18 mouse cellular contexts compared by ENCODE assay signal in the genomic region with DNA sequence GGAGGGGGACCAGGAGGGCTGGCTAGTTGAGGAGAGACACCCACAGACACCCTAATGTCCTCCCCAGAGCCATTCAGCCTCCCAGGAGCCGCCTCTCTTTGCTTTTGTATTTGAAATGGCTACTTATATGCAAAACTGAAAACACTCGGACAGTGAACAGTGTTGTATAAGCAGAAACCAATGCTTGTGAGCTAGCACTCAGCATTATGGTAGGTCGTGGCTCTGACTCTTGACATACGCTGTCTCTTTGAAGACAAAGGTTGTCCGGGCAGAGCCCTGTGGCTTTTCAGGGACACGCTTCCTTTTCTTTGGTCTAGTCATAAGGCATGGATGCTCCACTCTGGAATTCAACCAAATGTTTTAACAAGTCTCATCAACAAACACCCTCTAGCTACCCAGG.
A peak's percentile ranks its signal among the peaks of the same experiment; 100 is the strongest.
DNase-seq lines count a peak whose midpoint lies in the region; ATAC-seq and TF ChIP-seq lines count a peak whose summit lies in the region.
"Had no signal": no experiment of that assay in that cellular context is flagged by ENCODE, and none has a peak within 500 bp of the region (broad histone marks: within the 10 kb centered on the region; RNA-seq: fewer than 3 reads in every experiment).

No protein-coding gene starts in this region.

- WGBS in forebrain, embryonic 13.5 days = 21% methylated on average over 6 of the region's 6 CpGs
- 33% methylated on average over 6 of the region's 6 CpGs for WGBS in forebrain, embryonic 14.5 days
- WGBS in hindbrain, embryonic 13.5 days = 32% methylated on average over 6 of the region's 6 CpGs
- WGBS in hindbrain, embryonic 16.5 days = 32% methylated on average over 6 of the region's 6 CpGs
- WGBS in embryonic facial prominence, embryonic 10.5 days = 25% methylated on average over 6 of the region's 6 CpGs

- peaks cover 60% of the 10 kb centered on the region for H3K4me1 ChIP-seq in forebrain, embryonic 13.5 days
- peaks cover 35% of the 10 kb centered on the region for H3K4me1 ChIP-seq in forebrain, embryonic 14.5 days (ENCODE audit: control insufficient read depth, insufficient read depth, low read length)
- H3K4me1 ChIP-seq in hindbrain, embryonic 13.5 days (replicated peaks) = peaks cover 41% of the 10 kb centered on the region
- H3K4me1 ChIP-seq in hindbrain, embryonic 16.5 days (ENCODE audit: control insufficient read depth, insufficient read depth, low read depth, low read length) = peaks cover 14% of the 10 kb centered on the region
- H3K4me1 ChIP-seq in E14TG2a.4 (replicated peaks; ENCODE audit: low read depth, low read length) = peaks cover 64% of the 10 kb centered on the region
- peaks cover 60% of the 10 kb centered on the region for H3K4me1 ChIP-seq in embryonic facial prominence, embryonic 10.5 days
- H3K4me1 ChIP-seq: liver, embryonic 13.5 days had no signal

- no peaks in the 10 kb centered on the region for H3K9me3 ChIP-seq in forebrain, embryonic 13.5 days (replicated peaks)
- no peaks in the 10 kb centered on the region for H3K9me3 ChIP-seq in forebrain, embryonic 14.5 days (replicated peaks; ENCODE audit: control insufficient read depth, low read length)
- no peaks in the 10 kb centered on the region for H3K9me3 ChIP-seq in hindbrain, embryonic 13.5 days
- no peaks in the 10 kb centered on the region for H3K9me3 ChIP-seq in hindbrain, embryonic 16.5 days (ENCODE audit: control insufficient read depth, low read length)
- no peaks in the 10 kb centered on the region for H3K9me3 ChIP-seq in E14TG2a.4 (ENCODE audit: low read length)
- H3K9me3 ChIP-seq in embryonic facial prominence, embryonic 10.5 days = no peaks in the 10 kb centered on the region
- H3K9me3 ChIP-seq: hindbrain, embryonic 15.5 days; limb, embryonic 13.5 days; liver, embryonic 13.5 days; lung, embryonic 15.5 days had no signal

- H3K9ac ChIP-seq in forebrain, embryonic 13.5 days = no peak overlapping the region
- H3K9ac ChIP-seq in forebrain, embryonic 14.5 days (ENCODE audit: low read length) = no peak overlapping the region
- H3K9ac ChIP-seq in hindbrain, embryonic 13.5 days = no peak overlapping the region
- H3K9ac ChIP-seq in hindbrain, embryonic 16.5 days (ENCODE audit: low read depth, low read length) = no peak overlapping the region
- H3K9ac ChIP-seq: hindbrain, embryonic 15.5 days; limb, embryonic 13.5 days; liver, embryonic 13.5 days; lung, embryonic 15.5 days had no signal

- no peak for ATAC-seq in forebrain, embryonic 13.5 days
- no peak for ATAC-seq in forebrain, embryonic 14.5 days
- no peak for ATAC-seq in hindbrain, embryonic 13.5 days (ENCODE audit: low FRiP score)
- ATAC-seq in hindbrain, embryonic 16.5 days = no peak
- ATAC-seq: intestine, postnatal 0 days had no signal

- intact Hi-C loops in left cerebral cortex, postnatal 4 days (cut with DNase I) = no loop called here

- H3K4me3 ChIP-seq in forebrain, embryonic 13.5 days = no peak overlapping the region
- no peak overlapping the region for H3K4me3 ChIP-seq in forebrain, embryonic 14.5 days (ENCODE audit: low read depth, low read length)
- no peak overlapping the region for H3K4me3 ChIP-seq in hindbrain, embryonic 13.5 days
- H3K4me3 ChIP-seq in hindbrain, embryonic 16.5 days (ENCODE audit: low read length) = no peak overlapping the region
- H3K4me3 ChIP-seq in E14TG2a.4 (replicated peaks; ENCODE audit: low read length) = peak overlapping the region; percentile 29
- peak overlapping the region; percentile 25; the same call in 1 of the 2 replicates for H3K4me3 ChIP-seq in embryonic facial prominence, embryonic 10.5 days
- H3K4me3 ChIP-seq: hindbrain, embryonic 15.5 days; limb, embryonic 13.5 days; liver, embryonic 13.5 days; lung, embryonic 15.5 days had no signal

- no peak overlapping the region for H3K27ac ChIP-seq in forebrain, embryonic 13.5 days
- no peak overlapping the region for H3K27ac ChIP-seq in forebrain, embryonic 14.5 days (ENCODE audit: low read depth, low read length)
- 0 out of 2 replicates have a peak overlapping the region, but pooled peaks have one; percentile 18 for H3K27ac ChIP-seq in hindbrain, embryonic 13.5 days
- no peak overlapping the region for H3K27ac ChIP-seq in hindbrain, embryonic 16.5 days (ENCODE audit: low read depth, low read length)
- peak overlapping the region; percentile 61 for H3K27ac ChIP-seq in embryonic facial prominence, embryonic 10.5 days (replicated peaks)
- H3K27ac ChIP-seq: hindbrain, embryonic 15.5 days; kidney, postnatal 0 days; limb, embryonic 13.5 days; liver, embryonic 13.5 days; lung, embryonic 15.5 days had no signal

- no peaks in the 10 kb centered on the region for H3K36me3 ChIP-seq in forebrain, embryonic 13.5 days (ENCODE audit: poor library complexity, severe bottlenecking)
- H3K36me3 ChIP-seq in forebrain, embryonic 14.5 days (ENCODE audit: control insufficient read depth, insufficient read depth, low read length) = no peaks in the 10 kb centered on the region
- no peaks in the 10 kb centered on the region for H3K36me3 ChIP-seq in hindbrain, embryonic 13.5 days
- H3K36me3 ChIP-seq in hindbrain, embryonic 16.5 days (ENCODE audit: control insufficient read depth, insufficient read depth, low read length) = no peaks in the 10 kb centered on the region
- no peaks in the 10 kb centered on the region for H3K36me3 ChIP-seq in E14TG2a.4 (ENCODE audit: insufficient read depth, low read length)
- no peaks in the 10 kb centered on the region for H3K36me3 ChIP-seq in embryonic facial prominence, embryonic 10.5 days (replicated peaks)
- H3K36me3 ChIP-seq: hindbrain, embryonic 15.5 days; limb, embryonic 13.5 days; liver, embryonic 13.5 days; lung, embryonic 15.5 days had no signal

- 0 out of 2 replicates have a peak overlapping the region, but pooled peaks have one; percentile 10 for H3K4me2 ChIP-seq in forebrain, embryonic 13.5 days
- H3K4me2 ChIP-seq in forebrain, embryonic 14.5 days (ENCODE audit: low read length) = no peak overlapping the region
- no peak overlapping the region for H3K4me2 ChIP-seq in hindbrain, embryonic 13.5 days
- H3K4me2 ChIP-seq in hindbrain, embryonic 16.5 days (ENCODE audit: low read length) = no peak overlapping the region
- H3K4me2 ChIP-seq: hindbrain, embryonic 15.5 days; liver, embryonic 13.5 days; lung, embryonic 15.5 days had no signal

- TF ChIP-seq CTCF in E14TG2a.4 (conservative IDR thresholded peaks at IDR 0.05; ENCODE audit: low read length) = no peak

- no peak for DNase-seq in forebrain, embryonic 14.5 days (ENCODE audit: low spot score)
- no peak for DNase-seq in embryonic facial prominence, embryonic 10.5 days (ENCODE audit: low spot score)
- no peak for DNase-seq in left cerebral cortex, postnatal 4 days
- DNase-seq: adrenal gland, adult 8-10 months; cerebellum, adult 8-10 months; liver, embryonic 13.5 days; lung, postnatal 4 days; right cerebral cortex, adult 18-20 months; thymus, postnatal 14 days had no signal

- H3K27me3 ChIP-seq in forebrain, embryonic 13.5 days = no peaks in the 10 kb centered on the region
- no peaks in the 10 kb centered on the region for H3K27me3 ChIP-seq in forebrain, embryonic 14.5 days (replicated peaks; ENCODE audit: control insufficient read depth, insufficient read depth, low read length)
- H3K27me3 ChIP-seq in hindbrain, embryonic 13.5 days = 0 out of 2 replicates have a peak, but pooled peaks cover 2% of the 10 kb centered on the region
- H3K27me3 ChIP-seq in hindbrain, embryonic 16.5 days (replicated peaks; ENCODE audit: control insufficient read depth, insufficient read depth, low read length) = 0 out of 2 replicates have a peak, but pooled peaks cover 2% of the 10 kb centered on the region
- H3K27me3 ChIP-seq in E14TG2a.4 (ENCODE audit: insufficient read depth, low read length) = peaks cover 38% of the 10 kb centered on the region
- H3K27me3 ChIP-seq in embryonic facial prominence, embryonic 10.5 days (replicated peaks; ENCODE audit: low read depth, poor library complexity, severe bottlenecking) = peaks cover 47% of the 10 kb centered on the region
- H3K27me3 ChIP-seq: hindbrain, embryonic 15.5 days; lung, embryonic 15.5 days had no signal

Comparison
In these comparisons a context has a peak if more than half of its experiments do, and no peak if none do; other contexts are left out.
1. H3K27ac ChIP-seq: peak in hindbrain, embryonic 13.5 days (single experiment) and embryonic facial prominence, embryonic 10.5 days (single experiment); none in forebrain, embryonic 13.5 days (single experiment), forebrain, embryonic 14.5 days (single experiment) and hindbrain, embryonic 16.5 days (single experiment).
2. H3K4me3 ChIP-seq: peak in E14TG2a.4 (single experiment) and embryonic facial prominence, embryonic 10.5 days (single experiment); none in forebrain, embryonic 13.5 days (single experiment), forebrain, embryonic 14.5 days (single experiment), hindbrain, embryonic 13.5 days (single experiment) and hindbrain, embryonic 16.5 days (single experiment).